Mouse (Mus musculus) liver, adult 2 months (tissue): ENCODE measurements around the gene Trim44.

Source experiments
- CTCF ChIP-seq: fragments of 200-500 bp; IDR thresholded peaks from 2 replicates; pipeline ENCODE4 v1.5.1; 2011; ENCODE audit warnings: low read depth, low read length, control low read depth
- POLR2A ChIP-seq: fragments of 200-500 bp; IDR thresholded peaks from 2 replicates; pipeline ENCODE4 v1.6.1; 2011; ENCODE audit warnings: low read length, control low read depth; ENCODE audit not compliant: insufficient read depth; ENCODE audit errors: extremely low read depth

DNA sequence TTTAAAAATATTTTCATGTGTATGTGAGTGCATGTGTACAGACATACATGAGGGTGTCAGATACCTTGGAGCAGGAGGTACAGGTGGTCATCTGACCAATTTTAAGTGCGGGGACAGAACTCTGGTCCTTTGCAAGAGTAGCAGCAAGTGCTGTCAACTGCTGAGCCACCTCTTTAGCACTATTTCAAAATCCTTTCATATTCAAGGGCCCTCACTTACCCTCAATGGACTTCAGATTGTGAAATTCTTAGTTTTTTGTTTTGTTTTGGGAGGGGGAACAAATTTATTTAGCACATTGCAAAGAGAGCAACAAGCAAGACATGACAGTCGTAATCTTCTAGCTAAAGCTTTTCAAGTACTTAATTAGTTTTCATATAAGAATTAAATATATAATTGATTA lies 81.7 kb downstream of the Trim44 start:
- TF ChIP-seq POLR2A (no peak), CTCF (no peak)
